Mouse (Mus musculus): Measurements from ENCODE around the gene Dbt. TPM values are rescaled to one million over a fixed set of nuclear protein-coding genes. Genes with fewer than 3 reads are reported as not detected.
"Not testable (repeated sequence)": the region's sequence is repeated elsewhere in the genome, so short reads cannot be mapped to it uniquely, and the experiment has no call there.

The Dbt gene
- polyA plus RNA-seq, 1 experiment from 2014 or later = 15.1 TPM

DNA sequence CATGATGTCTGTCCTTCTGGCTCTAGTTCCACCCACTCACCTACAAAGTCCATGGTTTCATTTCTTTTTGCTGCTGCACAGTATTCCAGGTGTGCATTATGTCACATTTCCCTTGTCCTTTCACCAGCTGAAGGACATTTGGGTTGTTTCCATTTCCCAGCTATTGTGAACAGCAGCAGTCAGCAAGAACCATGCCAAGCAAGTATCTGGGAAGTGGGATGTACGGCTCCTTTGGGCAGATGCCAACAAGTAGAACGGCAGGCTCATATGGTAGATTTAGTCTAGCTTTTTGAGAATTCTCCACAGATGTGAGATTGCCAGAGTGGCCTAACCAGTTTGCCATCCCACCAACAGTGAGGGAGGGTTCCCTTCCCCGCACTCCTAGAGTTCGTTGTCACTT is 18.0 kb downstream of the Dbt start:
- Histone ChIP-seq H3K27me3 (replicated peaks; ENCODE audit: control insufficient read depth, insufficient read depth, low read length) (no peaks in the 10 kb centered on the region), H3K9ac (ENCODE audit: low read depth, low read length) (no peak overlapping the region), H3K36me3 (ENCODE audit: control insufficient read depth, insufficient read depth, low read length) (peaks cover 6% of the 10 kb centered on the region), H3K27ac (ENCODE audit: low read depth, low read length) (no peak overlapping the region), H3K4me1 (ENCODE audit: control insufficient read depth, insufficient read depth, low read depth, low read length) (no peaks in the 10 kb centered on the region), H3K4me2 (ENCODE audit: low read length) (no peak overlapping the region), H3K9me3 (ENCODE audit: control insufficient read depth, low read length) (no peaks in the 10 kb centered on the region), H3K4me3 (ENCODE audit: low read length) (no peak overlapping the region)
- no peak for ATAC-seq
- 69% methylated on average over 4 of the region's 4 CpGs for WGBS

DNA sequence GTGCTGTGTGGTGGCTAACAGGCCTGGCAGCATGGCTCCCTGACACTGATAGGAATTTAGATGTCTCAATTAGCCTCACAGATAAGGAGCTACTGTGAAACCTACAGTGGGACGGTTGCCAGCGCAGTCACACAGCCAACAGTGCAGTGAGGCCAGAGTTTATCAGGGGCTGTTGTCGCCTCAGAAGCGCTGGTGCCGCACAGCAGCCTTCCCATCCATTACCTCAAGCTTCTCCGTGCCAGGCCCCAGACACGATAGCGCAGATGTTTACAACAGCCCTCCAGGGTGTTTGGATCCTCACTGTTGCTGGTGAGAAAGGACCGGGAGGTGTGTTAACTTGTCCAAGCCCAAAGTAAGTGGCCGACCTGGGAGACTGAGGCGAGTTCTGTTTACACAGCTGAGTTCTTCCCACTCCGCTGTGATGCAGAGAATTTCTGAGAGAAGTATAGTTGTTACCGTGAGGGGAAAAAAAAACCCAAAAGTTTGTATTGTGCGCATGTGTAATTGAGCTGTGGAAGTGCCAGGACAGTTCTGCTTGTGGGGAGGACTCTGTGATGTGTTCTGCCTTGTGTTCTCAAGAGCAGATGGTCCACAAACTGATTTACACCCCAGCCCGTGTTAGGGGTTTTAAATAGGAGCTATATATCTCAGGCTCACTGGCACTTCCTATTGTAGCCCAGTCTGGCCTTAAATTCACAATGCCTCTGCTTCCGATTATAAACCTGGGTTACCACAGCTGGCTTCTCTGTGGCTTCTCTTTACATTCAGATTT is 23.7 kb downstream of the Dbt start:
- ATAC-seq = peak; percentile 54
- 55% methylated on average over 16 of the region's 16 CpGs for WGBS
- H3K9me3 ChIP-seq (ENCODE audit: control insufficient read depth, low read length) = no peaks in the 10 kb centered on the region
- H3K4me1 ChIP-seq (ENCODE audit: control insufficient read depth, insufficient read depth, low read depth, low read length) = no peaks in the 10 kb centered on the region
- peaks cover 10% of the 10 kb centered on the region for H3K36me3 ChIP-seq (ENCODE audit: control insufficient read depth, insufficient read depth, low read length)
- no peak overlapping the region for H3K4me3 ChIP-seq (ENCODE audit: low read length)
- no peak overlapping the region for H3K9ac ChIP-seq (ENCODE audit: low read depth, low read length)
- no peak overlapping the region for H3K4me2 ChIP-seq (ENCODE audit: low read length)
- no peak overlapping the region for H3K27ac ChIP-seq (ENCODE audit: low read depth, low read length)
- no peaks in the 10 kb centered on the region for H3K27me3 ChIP-seq (replicated peaks; ENCODE audit: control insufficient read depth, insufficient read depth, low read length)

DNA sequence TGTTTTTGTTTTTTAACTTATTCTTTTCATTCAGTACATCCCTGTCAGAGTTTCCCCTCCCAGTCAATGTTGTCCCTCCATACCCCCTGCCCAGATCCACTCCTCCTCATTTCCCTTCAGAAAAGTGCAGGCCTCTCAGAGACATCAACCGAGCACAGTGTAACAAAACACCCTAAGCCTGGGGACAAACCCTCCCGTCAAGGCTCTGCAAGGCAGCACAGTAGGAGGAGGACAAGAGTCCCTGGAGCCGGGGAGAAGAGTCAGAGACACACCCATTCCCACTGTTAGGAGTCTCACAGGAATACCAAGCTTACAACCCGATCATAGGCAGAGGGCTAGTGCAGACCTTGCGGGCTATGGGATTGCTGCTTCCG is 24.3 kb downstream of the Dbt start:
- 37% methylated on average over 6 of the region's 6 CpGs for WGBS
- Histone ChIP-seq H3K36me3 (ENCODE audit: control insufficient read depth, insufficient read depth, low read length) (peaks cover 10% of the 10 kb centered on the region), H3K27me3 (replicated peaks; ENCODE audit: control insufficient read depth, insufficient read depth, low read length) (no peaks in the 10 kb centered on the region), H3K4me2 (ENCODE audit: low read length) (no peak overlapping the region), H3K9ac (ENCODE audit: low read depth, low read length) (no peak overlapping the region), H3K9me3 (ENCODE audit: control insufficient read depth, low read length) (no peaks in the 10 kb centered on the region), H3K27ac (ENCODE audit: low read depth, low read length) (no peak overlapping the region), H3K4me3 (ENCODE audit: low read length) (no peak overlapping the region), H3K4me1 (ENCODE audit: control insufficient read depth, insufficient read depth, low read depth, low read length) (no peaks in the 10 kb centered on the region)
- no peak for ATAC-seq

DNA sequence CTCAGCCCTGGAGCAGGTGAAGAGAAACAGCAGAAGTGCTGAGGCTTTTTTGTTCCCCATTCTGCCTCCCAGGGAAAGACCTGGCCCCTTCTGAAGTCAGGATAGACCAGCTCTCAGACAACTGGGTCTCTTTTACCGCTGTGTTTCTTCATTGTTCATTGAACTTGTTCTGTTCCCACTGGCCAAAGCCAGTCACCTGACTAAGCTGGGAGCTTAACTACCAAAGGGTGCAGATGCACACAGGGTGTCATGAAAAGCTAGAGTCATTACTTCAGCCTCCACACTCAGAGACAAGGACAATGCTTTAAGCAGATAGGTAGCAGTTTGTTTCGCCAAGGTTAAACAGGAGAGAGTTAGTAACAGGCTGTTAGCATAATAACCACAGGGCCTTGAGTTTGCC is 29.2 kb downstream of the Dbt start:
- WGBS = 89% methylated on average over 2 of the region's 2 CpGs
- Histone ChIP-seq H3K36me3 (ENCODE audit: control insufficient read depth, insufficient read depth, low read length) (peaks cover 11% of the 10 kb centered on the region; the same call in 1 of the 2 replicates), H3K4me2 (ENCODE audit: low read length) (no peak overlapping the region), H3K4me1 (ENCODE audit: control insufficient read depth, insufficient read depth, low read depth, low read length) (no peaks in the 10 kb centered on the region), H3K9ac (ENCODE audit: low read depth, low read length) (no peak overlapping the region), H3K27ac (ENCODE audit: low read depth, low read length) (no peak overlapping the region), H3K4me3 (ENCODE audit: low read length) (no peak overlapping the region), H3K9me3 (ENCODE audit: control insufficient read depth, low read length) (no peaks in the 10 kb centered on the region), H3K27me3 (replicated peaks; ENCODE audit: control insufficient read depth, insufficient read depth, low read length) (no peaks in the 10 kb centered on the region)
- no peak for ATAC-seq

DNA sequence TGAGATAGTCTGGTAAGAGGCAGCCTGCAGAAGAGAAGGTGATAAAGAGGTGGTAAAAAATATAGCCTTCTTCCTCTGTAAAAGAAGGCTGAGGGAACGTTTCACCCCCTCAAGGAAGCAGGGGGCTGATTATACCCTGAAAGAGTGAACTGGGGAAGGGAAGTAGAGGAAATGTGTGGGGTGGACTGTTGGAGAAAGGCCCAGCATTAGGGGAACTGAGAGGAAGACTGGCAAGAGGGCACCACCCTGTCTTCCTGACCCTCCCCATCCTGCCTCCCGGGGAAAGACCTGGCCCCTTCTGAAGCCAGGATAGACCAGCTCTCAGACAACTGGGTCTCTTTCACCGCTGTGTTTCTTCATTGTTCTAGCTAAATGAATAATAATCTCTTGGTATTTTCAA is 29.7 kb downstream of the Dbt start:
- Histone ChIP-seq H3K4me2 (ENCODE audit: low read length) (no peak overlapping the region), H3K4me1 (ENCODE audit: control insufficient read depth, insufficient read depth, low read depth, low read length) (no peaks in the 10 kb centered on the region), H3K36me3 (ENCODE audit: control insufficient read depth, insufficient read depth, low read length) (peaks cover 15% of the 10 kb centered on the region), H3K9ac (ENCODE audit: low read depth, low read length) (no peak overlapping the region), H3K9me3 (ENCODE audit: control insufficient read depth, low read length) (no peaks in the 10 kb centered on the region), H3K27ac (ENCODE audit: low read depth, low read length) (no peak overlapping the region), H3K4me3 (ENCODE audit: low read length) (no peak overlapping the region), H3K27me3 (replicated peaks; ENCODE audit: control insufficient read depth, insufficient read depth, low read length) (no peaks in the 10 kb centered on the region)
- ATAC-seq = no peak
- WGBS = 82% methylated on average over 3 of the region's 3 CpGs

DNA sequence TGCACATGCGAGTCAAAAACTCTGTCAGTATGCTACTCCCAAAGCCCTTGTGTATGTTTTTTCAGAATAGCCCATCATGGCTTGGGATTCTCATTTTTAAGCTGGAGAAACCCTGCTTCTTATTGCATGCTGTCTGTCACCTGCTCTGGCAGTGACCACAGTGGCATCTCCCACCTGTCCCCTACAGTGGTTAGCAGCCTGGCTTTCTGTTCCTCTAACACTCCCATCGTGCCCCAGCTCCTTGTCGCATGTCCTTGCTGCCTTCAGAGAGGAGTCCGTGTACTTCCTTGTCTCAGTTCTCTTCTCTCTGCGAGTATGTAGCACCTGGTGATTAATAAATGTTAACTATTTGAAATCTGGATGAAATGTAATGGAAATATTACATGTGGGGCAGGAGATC is 34.6 kb downstream of the Dbt start:
- Histone ChIP-seq H3K9ac (ENCODE audit: low read depth, low read length) (no peak overlapping the region), H3K27ac (ENCODE audit: low read depth, low read length) (no peak overlapping the region), H3K9me3 (ENCODE audit: control insufficient read depth, low read length) (no peaks in the 10 kb centered on the region), H3K4me3 (ENCODE audit: low read length) (no peak overlapping the region), H3K27me3 (replicated peaks; ENCODE audit: control insufficient read depth, insufficient read depth, low read length) (no peaks in the 10 kb centered on the region), H3K4me2 (ENCODE audit: low read length) (no peak overlapping the region), H3K4me1 (ENCODE audit: control insufficient read depth, insufficient read depth, low read depth, low read length) (no peaks in the 10 kb centered on the region), H3K36me3 (ENCODE audit: control insufficient read depth, insufficient read depth, low read length) (peaks cover 18% of the 10 kb centered on the region)
- no peak for ATAC-seq
- WGBS = 86% methylated on average over 5 of the region's 5 CpGs

DNA sequence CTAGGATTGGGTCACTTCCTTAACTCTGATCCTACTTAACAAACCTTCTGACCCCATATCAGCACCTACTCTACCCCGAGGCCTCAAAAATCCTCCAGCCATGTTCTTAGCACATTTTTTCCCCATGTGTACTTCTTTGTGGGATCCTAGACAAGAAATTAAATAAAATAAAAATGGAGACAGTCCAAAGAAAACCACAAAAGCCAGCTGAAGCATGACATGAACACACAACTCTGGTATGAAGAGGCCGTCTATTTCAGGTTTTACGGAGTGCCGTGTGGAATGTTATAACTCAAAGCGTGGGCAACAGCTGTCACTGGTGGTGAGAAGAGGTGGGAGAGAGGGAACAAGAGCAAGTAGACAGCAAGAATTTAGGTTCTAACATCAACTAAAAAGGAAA is 38.5 kb downstream of the Dbt start:
- WGBS = 96% methylated on average over 5 of the region's 5 CpGs
- Histone ChIP-seq H3K9me3 (ENCODE audit: control insufficient read depth, low read length) (no peaks in the 10 kb centered on the region), H3K4me2 (ENCODE audit: low read length) (no peak overlapping the region), H3K27me3 (replicated peaks; ENCODE audit: control insufficient read depth, insufficient read depth, low read length) (no peaks in the 10 kb centered on the region), H3K9ac (ENCODE audit: low read depth, low read length) (no peak overlapping the region), H3K36me3 (ENCODE audit: control insufficient read depth, insufficient read depth, low read length) (peaks cover 14% of the 10 kb centered on the region), H3K4me3 (ENCODE audit: low read length) (no peak overlapping the region), H3K4me1 (ENCODE audit: control insufficient read depth, insufficient read depth, low read depth, low read length) (no peaks in the 10 kb centered on the region), H3K27ac (ENCODE audit: low read depth, low read length) (no peak overlapping the region)
- no peak for ATAC-seq

DNA sequence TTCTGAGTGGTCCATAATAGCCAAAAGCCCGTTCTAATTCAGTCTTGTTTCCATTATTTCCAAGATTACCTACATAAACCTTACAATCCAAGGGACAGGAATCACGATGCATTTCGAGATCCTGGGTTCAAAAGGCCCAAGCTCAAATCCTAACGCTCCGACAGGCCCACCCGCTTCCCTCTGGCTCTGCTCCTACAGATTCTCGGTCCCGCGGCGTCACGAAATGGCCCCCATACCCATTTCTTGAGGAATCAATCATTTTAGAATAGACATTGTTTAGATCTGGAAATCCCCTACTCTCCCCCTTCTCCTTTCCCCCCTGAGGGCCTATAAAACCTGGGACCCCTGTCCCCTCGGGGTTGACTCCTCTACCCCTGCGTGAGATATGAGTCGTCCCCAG is 48.4 kb downstream of the Dbt start:
- not testable (repeated sequence) for H3K4me3 ChIP-seq (ENCODE audit: low read length); H3K9me3 ChIP-seq (ENCODE audit: control insufficient read depth, low read length); H3K27ac ChIP-seq (ENCODE audit: low read depth, low read length); H3K27me3 ChIP-seq (replicated peaks; ENCODE audit: control insufficient read depth, insufficient read depth, low read length); ATAC-seq; H3K36me3 ChIP-seq (ENCODE audit: control insufficient read depth, insufficient read depth, low read length); H3K4me2 ChIP-seq (ENCODE audit: low read length); H3K9ac ChIP-seq (ENCODE audit: low read depth, low read length); H3K4me1 ChIP-seq (ENCODE audit: control insufficient read depth, insufficient read depth, low read depth, low read length)
- 97% methylated on average over 13 of the region's 14 CpGs for WGBS

DNA sequence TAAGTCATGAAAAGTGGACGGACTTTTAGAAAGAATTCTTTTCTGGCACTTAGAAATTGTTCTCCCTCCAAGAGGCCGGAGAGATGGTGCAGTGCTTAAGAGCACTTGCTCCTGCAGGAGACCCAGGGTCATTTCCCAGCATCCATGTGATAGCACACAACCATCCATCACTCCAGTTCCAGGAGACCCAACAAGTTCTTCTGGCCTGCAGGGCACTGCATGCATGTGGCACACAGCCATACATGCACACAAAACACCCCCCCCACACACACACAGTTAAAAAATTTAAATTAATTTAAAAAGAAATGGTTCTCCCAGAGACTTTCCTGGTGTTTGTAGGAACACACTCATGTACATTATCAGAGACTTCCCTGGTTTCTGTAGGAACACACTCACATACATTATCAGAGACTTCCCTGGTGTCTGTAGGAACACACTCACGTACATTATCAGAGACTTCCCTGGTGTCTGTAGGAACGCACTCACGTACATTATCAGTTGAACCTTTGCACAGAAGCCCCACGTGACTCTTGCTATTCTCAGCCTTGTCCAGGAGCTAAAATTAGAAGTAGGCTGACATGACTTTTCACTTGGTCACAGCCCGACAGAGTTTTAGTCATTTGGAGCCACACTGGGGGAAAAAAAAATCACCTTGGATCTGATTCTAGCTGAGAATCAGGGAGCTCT is 49.7 kb downstream of the Dbt start, which contains the start of gene Lrrc39:
Gene Lrrc39, plus strand, starts transcription at position 566 of the 687 bp plus-strand sequence.
- Histone ChIP-seq H3K9me3 (ENCODE audit: control insufficient read depth, low read length) (peaks cover 5% of the 10 kb centered on the region; the same call in 1 of the 2 replicates), H3K4me3 (ENCODE audit: low read length) (no peak within 1 kb of the TSS), H3K36me3 (ENCODE audit: control insufficient read depth, insufficient read depth, low read length) (no peaks in the 10 kb centered on the region), H3K4me2 (ENCODE audit: low read length) (no peak within 1 kb of the TSS), H3K27me3 (replicated peaks; ENCODE audit: control insufficient read depth, insufficient read depth, low read length) (no peaks in the 10 kb centered on the region), H3K9ac (ENCODE audit: low read depth, low read length) (no peak within 1 kb of the TSS), H3K4me1 (ENCODE audit: control insufficient read depth, insufficient read depth, low read depth, low read length) (no peaks in the 10 kb centered on the region), H3K27ac (ENCODE audit: low read depth, low read length) (no peak within 1 kb of the TSS)
- 86% methylated on average over 7 of the region's 7 CpGs for WGBS
- no peak for ATAC-seq

Measured in hindbrain, embryonic 16.5 days (tissue).